Mouse (Mus musculus): ENCODE results near the gene Tas1r1.

DNA sequence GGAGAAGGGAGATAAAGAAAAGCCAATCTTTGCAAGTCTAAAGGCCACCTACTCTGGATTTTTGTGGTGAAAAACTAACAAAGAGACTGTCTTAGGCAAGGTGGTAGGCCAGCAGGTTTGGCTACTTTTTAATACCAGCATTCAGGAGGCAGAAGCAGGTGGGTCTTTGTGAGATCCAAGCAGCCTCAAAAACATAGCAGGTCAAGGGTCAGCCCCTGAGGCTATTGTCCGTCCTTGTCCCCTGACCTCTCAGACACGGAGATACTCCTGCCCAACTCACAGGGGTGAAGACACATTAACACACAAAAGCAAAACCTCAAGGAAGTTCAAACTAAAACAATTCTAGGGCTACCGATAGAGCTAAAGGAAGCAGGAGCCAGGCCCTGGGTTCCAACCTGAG, 31.6 kb downstream of the Tas1r1 start:
- no peak for TF ChIP-seq CTCF (IDR thresholded peaks at IDR 0.05; ENCODE audit: control insufficient read depth, insufficient read depth, insufficient replicate concordance, low read depth, low read length)
- no peak for TF ChIP-seq POLR2A (IDR thresholded peaks at IDR 0.05; ENCODE audit: control insufficient read depth, low read depth, low read length)

All from testis, adult 2 months (tissue).